Mouse (Mus musculus): ENCODE data around the gene Gm19684.

The Gm19684 gene

DNA sequence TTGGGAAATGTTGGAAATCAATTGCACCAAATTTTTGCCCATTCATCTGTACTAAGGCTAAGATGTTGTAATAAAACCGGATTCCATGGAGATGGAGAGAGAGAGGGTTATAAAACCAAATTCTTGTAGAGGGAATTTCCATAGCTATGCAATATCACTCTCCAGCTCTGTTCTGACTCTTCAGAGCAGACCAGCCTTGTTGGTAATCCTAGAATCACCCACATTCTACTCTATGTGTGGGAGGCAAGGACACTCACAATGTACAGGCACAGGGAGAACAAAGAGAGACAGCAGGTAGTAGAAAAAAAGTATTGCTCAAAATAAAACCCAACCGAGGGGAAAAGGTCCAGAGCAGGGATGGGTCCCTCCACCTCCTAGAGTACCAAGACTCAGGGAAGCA, 54.7 kb downstream of the Gm19684 start:
- peak; percentile 92 for ATAC-seq (ENCODE audit: low TSS enrichment)

GRCm38 (mm10) chr17:36178938-36179337, 57.5 kb downstream of the Gm19684 start:
- peak; percentile 34; the same call in 1 of the 2 replicates for ATAC-seq (ENCODE audit: low TSS enrichment)

Data from frontal cortex, adult (tissue).